14 mouse cellular contexts compared by ENCODE assay signal in genomic region chr2:9780159-9780558, GRCm38 (mm10).
"Had no signal": no experiment of that assay in that cellular context is flagged by ENCODE, and none has a peak within 500 bp of the region (broad histone marks: within the 10 kb centered on the region; RNA-seq: fewer than 3 reads in every experiment).

No protein-coding gene starts in this region.

- H3K4me2 ChIP-seq: limb, embryonic 13.5 days; liver, embryonic 11.5 days; liver, embryonic 15.5 days; lung, embryonic 14.5 days; midbrain, embryonic 11.5 days; midbrain, embryonic 15.5 days; neural tube, embryonic 12.5 days had no signal

- H3K27ac ChIP-seq: layer of hippocampus, adult 2 months; limb, embryonic 13.5 days; liver, embryonic 15.5 days; macrophage; midbrain, embryonic 15.5 days; neural tube, embryonic 12.5 days; stomach, postnatal 0 days had no signal

- H3K36me3 ChIP-seq: limb, embryonic 13.5 days; liver, embryonic 15.5 days; midbrain, embryonic 15.5 days; neural tube, embryonic 12.5 days had no signal

- H3K4me1 ChIP-seq: limb, embryonic 13.5 days; liver, embryonic 15.5 days; megakaryocyte, embryonic 14.5 days; midbrain, embryonic 15.5 days; neural tube, embryonic 12.5 days had no signal

- H3K9ac ChIP-seq: limb, embryonic 13.5 days; liver, embryonic 15.5 days; lung, embryonic 14.5 days; midbrain, embryonic 15.5 days; neural tube, embryonic 12.5 days had no signal

- H3K4me3 ChIP-seq: layer of hippocampus, adult 2 months; limb, embryonic 13.5 days; liver, embryonic 15.5 days; megakaryocyte, embryonic 14.5 days; midbrain, embryonic 15.5 days; neural tube, embryonic 12.5 days had no signal

- DNase-seq: kidney, postnatal 36 days; lung, embryonic 14.5 days; lung, postnatal 14 days; thymus, postnatal 4 days had no signal

- H3K9me3 ChIP-seq: limb, embryonic 13.5 days; liver, embryonic 15.5 days; megakaryocyte, embryonic 14.5 days; midbrain, embryonic 15.5 days; neural tube, embryonic 12.5 days had no signal

- ATAC-seq: midbrain, embryonic 15.5 days had no signal

- H3K27me3 ChIP-seq: limb, embryonic 13.5 days; liver, embryonic 15.5 days; megakaryocyte, embryonic 14.5 days; midbrain, embryonic 15.5 days; neural tube, embryonic 12.5 days had no signal
